Mouse (Mus musculus): ENCODE data around the gene H13. TPM values are rescaled to one million over a fixed set of nuclear protein-coding genes. Genes with fewer than 3 reads are reported as not detected.

H13 gene
- total RNA-seq, 2 experiments from 2014 or later: 20.8 to 32.9 TPM

GRCm38 (mm10) chr2:152726751-152727335, 57.6 kb downstream of the H13 start:
- ATAC-seq (replicated peaks; ENCODE audit: low FRiP score, poor library complexity, severe bottlenecking): no peak

DNA sequence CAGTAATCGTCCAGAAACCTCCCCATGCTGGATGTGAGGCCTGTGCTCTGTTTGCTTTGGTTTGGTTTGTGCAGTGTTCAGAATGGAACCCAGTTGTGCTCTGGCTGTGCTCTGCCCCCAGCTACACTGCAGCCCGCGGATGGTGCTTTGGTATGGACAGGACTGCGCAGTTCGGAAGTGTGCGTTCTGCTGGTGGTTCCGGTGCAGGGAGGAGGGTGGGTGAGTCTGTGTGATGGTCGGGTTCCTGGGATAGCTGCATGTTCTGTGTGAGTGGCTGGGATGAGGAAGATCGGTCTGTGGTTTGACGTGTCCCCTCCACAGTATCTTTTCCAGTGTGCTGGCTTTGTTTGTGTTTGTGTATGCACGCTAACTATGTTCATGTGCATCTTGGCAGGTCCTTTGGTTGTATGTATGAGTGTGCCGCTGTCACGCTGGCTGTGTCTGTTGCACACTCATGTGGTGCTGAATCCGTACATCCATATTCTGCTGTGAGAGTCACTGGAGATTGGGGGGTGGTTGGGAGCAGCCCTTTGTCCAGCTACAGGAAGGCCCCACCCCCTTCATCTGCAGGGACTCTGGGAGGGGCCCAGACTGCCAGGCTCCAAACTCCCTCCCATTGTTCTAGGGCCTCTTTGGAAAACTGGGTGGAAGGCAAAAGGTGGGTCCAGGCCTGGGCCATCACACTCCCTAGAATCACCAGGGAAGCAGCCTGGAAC, 58.7 kb downstream of the H13 start:
- ATAC-seq (replicated peaks; ENCODE audit: low FRiP score, poor library complexity, severe bottlenecking): no peak

DNA sequence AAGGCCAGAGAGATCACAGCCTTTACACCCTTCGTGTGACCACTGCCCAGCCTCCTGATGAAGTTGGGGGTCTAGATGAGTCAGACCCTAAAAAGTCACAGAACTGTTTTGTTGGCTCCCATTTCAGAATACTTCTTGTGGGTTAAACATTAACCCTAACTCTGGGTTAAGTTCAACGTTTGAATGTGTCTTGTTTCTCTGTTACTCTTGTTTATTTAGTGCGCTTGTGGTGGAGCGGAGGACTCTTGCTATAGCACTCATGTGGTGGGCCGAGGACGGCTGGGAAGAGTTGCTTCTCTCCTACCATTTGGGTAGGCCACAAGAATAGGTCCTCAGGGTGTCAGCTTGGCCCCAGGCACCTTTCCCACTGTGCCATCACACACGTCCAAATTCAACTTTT, 59.3 kb downstream of the H13 start:
- no peak for ATAC-seq (replicated peaks; ENCODE audit: low FRiP score, poor library complexity, severe bottlenecking)

GRCm38 (mm10) chr2:152729013-152729635, 59.9 kb downstream of the H13 start:
- ATAC-seq (replicated peaks; ENCODE audit: low FRiP score, poor library complexity, severe bottlenecking): no peak

- no peak for ATAC-seq (replicated peaks; ENCODE audit: low FRiP score, poor library complexity, severe bottlenecking)
Measured at GRCm38 (mm10) chr2:152729636-152730020, 60.4 kb downstream of the H13 start.

GRCm38 (mm10) chr2:152733201-152733600, 63.9 kb downstream of the H13 start:
- ATAC-seq (replicated peaks; ENCODE audit: low FRiP score, poor library complexity, severe bottlenecking): no peak

DNA sequence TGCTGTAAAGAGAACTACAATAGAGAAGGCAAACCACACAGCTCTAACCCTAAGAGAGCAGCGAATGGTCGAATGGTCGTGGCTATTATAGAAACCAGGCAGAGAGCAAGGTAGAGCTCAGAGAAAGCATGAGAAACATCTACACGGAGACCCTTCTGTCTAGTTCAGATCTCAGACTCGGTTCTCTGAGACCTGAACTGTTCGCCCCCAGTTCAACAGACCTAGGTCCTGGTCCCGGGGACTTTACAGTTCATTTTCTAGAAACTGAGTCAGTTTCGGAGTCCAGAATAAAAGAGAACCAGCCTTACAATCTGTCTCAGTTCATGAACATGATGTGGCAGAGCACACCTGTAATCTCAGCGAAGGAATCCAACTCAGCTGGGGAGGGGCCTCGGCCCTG, 65.2 kb downstream of the H13 start:
- no peak for ATAC-seq (replicated peaks; ENCODE audit: low FRiP score, poor library complexity, severe bottlenecking)

DNA sequence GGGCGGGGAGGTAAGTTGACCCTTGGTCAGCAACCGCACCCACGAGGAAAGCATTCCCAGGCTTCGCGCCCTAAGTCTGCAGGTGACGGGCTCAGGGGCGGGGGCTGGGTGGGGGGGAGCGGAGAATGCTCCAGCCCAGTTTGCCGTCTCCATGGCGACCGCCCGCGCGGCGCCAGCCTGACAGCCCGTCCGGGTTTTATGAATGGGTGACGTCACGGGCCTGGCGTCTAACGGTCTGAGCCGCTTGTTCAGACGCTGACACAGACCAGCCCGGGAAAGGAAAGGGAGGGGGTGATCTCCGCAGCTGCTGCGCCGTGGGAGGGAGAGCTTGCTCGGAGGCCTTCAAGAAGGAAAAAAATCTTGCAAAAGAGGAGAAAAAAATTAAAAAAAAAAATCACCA, 65.7 kb downstream of the H13 start:
- no peak for ATAC-seq (replicated peaks; ENCODE audit: low FRiP score, poor library complexity, severe bottlenecking)

DNA sequence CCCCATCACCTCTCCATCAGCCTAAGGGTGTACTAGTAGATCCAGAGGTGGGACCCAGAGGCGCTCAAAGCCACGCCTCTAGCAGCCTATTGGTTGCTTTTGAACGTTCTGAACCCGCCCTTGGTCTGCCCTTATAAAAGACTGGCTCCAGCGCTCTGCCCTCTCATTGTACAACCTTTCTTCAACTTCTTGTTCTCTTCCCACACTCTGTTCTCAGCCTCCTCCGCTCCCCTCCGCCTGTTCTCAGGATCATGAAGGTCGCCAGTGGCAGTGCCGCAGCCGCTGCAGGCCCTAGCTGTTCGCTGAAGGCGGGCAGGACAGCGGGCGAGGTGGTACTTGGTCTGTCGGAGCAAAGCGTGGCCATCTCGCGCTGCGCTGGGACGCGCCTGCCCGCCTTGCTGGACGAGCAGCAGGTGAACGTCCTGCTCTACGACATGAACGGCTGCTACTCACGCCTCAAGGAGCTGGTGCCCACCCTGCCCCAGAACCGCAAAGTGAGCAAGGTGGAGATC, 66.9 kb downstream of the H13 start, which contains the start of gene Id1:
Gene Id1, plus strand, starts transcription at position 162 of the 512 bp plus-strand sequence.
- peak; percentile 81 for ATAC-seq (replicated peaks; ENCODE audit: low FRiP score, poor library complexity, severe bottlenecking)

DNA sequence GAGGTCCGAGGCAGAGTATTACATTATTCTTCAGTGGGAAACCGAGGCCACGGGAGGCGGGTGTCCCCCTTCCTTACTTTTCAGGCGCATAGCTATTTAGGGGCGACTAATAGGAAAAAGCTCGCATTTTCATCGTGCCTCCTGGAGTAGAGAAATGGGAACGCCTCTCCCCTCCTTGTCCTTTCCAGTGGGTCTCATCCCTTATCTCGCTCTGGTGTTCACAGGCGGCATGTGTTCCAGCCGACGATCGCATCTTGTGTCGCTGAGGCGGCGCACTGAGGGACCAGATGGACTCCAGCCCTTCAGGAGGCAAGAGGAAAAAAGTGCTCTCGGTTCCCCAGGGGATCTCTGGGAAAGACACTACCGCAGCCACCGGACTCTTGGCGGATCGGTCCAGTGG, 67.5 kb downstream of the H13 start:
- no peak for ATAC-seq (replicated peaks; ENCODE audit: low FRiP score, poor library complexity, severe bottlenecking)

DNA sequence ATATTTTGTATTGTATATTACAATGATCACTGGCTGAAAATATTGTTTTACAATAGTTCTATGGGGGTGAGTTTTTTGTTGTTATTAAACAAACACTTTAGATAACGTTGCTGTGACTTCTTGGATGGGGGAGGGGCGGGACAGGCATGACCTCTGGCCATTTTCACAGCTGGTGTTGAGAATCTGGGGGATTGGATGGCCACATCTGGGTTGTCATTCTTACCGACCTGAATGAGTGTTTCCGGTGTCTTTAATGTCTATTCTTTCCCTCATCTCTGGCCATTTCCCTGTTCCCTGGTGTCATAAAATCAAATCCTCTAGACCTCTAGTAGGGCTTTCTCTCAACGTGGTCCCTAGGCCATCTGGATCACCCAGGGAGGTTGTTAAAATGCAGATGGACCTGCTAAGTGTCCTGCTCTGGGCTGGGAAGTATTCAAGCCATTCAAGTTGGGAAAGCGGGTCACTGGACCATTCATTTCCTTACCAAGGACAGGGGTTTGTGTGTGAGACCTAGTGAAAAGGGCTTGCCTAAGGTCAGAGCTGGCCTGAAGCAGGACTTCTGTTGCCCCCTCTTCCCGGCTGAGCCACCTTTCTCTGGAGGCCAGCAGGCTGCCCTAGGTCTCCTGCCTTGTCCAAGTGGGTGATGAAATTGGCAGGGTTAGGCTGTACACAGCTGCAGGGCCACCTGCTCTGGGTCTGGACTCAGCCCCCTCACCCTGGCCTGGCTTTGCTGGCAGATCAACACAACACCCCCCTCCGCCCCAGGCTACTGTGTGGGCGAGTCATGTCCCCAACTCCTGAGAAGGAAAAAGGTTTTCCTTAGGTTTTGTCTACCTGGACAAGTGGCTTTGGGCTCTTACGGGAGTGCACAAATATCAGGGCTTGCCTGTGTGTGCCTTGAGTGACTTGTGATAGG, 68.3 kb downstream of the H13 start:
- ATAC-seq (replicated peaks; ENCODE audit: low FRiP score, poor library complexity, severe bottlenecking): no peak

- ATAC-seq (replicated peaks; ENCODE audit: low FRiP score, poor library complexity, severe bottlenecking): no peak
Measured at GRCm38 (mm10) chr2:152738341-152738740, 69.1 kb downstream of the H13 start.

GRCm38 (mm10) chr2:152739031-152739841, 70.0 kb downstream of the H13 start:
- no peak for ATAC-seq (replicated peaks; ENCODE audit: low FRiP score, poor library complexity, severe bottlenecking)

GRCm38 (mm10) chr2:152739842-152740260, 70.6 kb downstream of the H13 start:
- no peak for ATAC-seq (replicated peaks; ENCODE audit: low FRiP score, poor library complexity, severe bottlenecking)

GRCm38 (mm10) chr2:152740490-152740889, 71.2 kb downstream of the H13 start:
- ATAC-seq (replicated peaks; ENCODE audit: low FRiP score, poor library complexity, severe bottlenecking): no peak

GRCm38 (mm10) chr2:152741153-152742041, 72.1 kb downstream of the H13 start:
- peak; percentile 24; the same call in 1 of the 2 replicates for ATAC-seq (replicated peaks; ENCODE audit: low FRiP score, poor library complexity, severe bottlenecking)

GRCm38 (mm10) chr2:152742435-152742834, 73.2 kb downstream of the H13 start:
- peak; percentile 62; the same call in 1 of the 2 replicates for ATAC-seq (replicated peaks; ENCODE audit: low FRiP score, poor library complexity, severe bottlenecking)
